Mouse (Mus musculus) thymus, postnatal 14 days (tissue): ENCODE measurements around the gene U2surp.

Source experiments
- DNase-seq: peaks from one replicate; pipeline ENCODE4 v3.0.0; 2021

Gene U2surp

DNA sequence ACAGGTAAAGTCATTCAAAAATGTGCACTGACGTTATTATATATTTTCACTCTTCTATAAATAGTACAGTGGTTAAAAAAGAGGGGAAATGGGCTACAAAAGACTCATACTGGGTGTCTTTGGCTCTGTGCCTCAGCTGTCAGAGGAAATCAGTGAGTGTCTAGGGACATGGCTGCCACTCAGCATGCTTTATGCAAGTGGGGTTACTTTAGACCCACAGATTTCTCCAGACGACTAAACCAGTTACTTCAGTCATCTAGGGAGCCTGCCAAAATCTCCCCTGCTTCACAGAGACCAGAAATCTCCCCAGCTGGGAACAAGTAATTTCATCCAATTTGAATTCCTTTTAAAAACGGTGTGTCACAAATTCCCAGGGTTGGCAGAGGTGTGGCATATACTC, 59.9 kb downstream of the U2surp start:
- DNase-seq = no peak

DNA sequence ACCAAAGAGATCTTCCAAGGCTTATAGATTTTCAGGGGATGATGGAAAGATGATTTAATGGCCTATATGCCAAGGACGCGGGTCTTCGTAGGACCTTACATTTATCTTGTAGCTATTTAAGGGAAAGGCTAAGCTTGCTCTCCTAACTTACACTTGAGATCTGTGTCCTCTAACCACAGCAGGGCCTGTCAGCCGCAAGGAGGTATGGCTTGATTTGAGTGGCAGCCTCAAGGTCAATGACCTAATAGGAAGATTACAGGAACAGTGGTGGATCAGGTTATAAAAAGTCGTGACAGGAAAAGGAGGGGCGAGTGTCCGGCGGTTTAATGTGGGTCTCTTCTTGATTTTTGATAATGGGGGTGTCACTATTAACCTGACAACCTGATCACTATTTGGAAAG, 61.2 kb downstream of the U2surp start:
- no peak for DNase-seq

DNA sequence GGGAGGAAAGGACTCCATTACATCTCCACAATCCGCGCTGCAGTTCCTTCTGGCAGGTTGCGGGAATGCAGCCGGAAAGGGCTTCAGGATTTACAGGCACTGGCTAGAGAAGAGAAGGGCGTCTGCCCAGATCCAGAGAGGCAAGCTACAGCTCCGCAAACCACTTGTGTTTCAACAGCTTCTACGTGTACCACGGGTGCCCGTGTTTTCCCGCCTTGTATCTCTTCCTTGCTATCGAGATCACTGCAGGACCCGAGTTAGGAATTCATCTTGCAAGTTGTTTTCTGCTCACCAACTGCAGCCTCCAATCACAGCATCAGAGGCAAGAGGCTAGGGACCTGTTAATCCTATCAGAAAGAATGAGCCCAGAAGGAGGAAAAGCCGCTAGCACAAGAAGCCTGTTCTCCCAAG, 69.5 kb downstream of the U2surp start:
- DNase-seq = no peak

DNA sequence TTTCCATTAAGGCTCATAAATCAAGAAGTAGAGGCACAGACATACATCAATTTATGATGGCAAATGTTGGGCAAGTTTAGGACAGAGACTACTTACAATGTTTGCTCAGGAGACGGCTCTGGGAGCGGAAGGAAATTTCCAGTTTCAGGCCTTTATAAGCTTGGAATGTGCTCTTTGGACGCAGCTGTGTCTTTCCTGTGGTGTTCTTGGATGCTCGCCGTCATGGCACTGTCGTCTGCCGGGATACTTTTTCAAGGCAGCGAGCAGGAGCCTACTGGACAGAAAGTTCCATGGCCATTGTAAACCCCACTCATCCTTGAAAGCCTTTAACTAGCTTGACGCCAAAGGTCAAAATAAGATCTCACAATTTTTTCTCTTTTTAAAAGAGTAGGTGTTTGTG, 73.9 kb downstream of the U2surp start:
- DNase-seq = no peak

DNA sequence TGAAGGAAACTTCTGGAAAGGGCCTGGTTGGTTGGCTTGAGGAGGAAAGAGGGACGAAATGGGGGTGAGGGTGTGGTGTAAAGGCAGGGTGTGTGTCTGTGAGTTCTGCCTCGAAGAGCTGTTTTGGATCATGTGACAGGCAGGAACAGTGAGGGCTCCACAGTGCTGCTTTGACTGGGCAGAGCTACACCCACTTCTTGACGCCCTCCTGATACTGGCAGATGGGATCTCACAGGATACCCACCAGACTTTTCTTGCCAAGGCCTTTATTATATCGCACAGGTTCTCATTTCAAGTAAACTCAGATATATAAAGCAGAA, 75.5 kb downstream of the U2surp start:
- no peak for DNase-seq

DNA sequence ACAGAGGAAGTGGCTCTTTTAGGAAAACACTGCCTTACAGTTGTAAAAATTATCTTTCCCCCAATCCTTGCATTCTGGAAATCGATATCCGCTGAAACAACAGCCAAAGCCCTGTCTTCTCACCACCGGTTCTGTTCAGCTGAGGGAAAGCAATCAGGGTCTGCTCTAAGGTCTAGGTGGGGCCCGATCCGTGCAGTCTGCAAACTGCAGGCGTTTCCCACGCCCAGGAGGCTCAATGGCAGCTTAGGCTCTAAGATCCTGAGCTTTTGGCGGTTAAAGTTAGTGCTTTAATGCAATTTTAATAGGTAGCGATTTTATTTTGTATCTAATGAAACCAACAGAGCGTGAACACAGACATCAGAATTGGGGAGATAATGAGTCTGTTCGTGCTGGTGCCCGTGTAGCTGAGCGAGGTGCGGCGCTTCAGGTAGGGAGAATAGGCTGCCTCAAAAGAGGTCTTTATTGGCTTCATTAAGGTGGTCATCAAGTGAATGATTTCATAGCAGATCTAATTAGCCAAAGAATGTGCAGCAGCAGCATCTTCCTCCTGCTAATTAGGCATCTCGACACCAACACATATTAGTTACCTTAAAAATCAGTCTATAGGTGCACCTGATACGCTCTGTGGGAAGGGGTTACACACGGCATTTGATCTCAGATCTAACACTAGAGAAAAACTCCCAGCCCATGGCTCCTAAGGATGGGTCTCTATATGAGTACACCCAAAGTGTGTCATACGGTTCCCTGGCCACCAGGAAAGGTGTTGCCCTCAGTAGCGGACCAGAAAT, 76.1 kb downstream of the U2surp start:
- no peak for DNase-seq

DNA sequence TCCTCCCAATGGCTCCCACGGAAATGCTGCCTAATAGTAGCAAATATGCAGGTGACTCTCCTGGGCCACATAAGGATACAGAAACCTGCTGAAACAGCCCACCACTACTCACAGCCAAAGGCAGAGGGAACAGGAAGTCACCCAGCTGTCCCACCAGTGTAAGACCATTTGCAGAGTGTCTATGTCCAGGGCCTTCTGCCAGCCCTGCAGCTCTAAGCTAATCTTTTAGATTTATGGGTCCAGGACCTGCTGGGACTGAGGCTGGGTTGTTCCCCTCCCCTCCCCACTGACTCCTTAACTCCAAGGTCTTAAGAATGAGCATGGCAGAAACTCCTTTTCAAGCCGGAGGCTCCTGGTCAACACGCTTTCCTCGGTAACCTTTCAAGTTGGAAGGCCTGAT, 83.5 kb downstream of the U2surp start:
- no peak for DNase-seq

DNA sequence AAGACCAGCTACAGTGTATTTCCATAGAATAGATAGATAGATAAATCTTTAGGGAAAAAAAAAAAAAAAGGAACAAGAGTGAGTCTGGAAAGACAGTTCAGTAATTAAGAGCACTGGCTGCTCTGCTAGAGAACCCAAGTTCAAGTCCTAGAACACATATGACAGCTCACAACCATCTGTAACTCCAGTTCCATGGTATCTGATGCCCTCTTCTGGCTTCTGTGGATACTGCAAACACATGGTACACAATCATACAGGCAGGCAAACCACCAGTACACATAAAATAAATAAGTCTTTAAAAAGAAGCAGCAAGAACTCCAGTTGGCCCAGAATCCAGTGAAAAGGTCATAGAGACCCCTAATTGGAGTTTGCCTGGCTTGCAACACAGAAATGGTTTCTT, 97.9 kb downstream of the U2surp start:
- DNase-seq = no peak

DNA sequence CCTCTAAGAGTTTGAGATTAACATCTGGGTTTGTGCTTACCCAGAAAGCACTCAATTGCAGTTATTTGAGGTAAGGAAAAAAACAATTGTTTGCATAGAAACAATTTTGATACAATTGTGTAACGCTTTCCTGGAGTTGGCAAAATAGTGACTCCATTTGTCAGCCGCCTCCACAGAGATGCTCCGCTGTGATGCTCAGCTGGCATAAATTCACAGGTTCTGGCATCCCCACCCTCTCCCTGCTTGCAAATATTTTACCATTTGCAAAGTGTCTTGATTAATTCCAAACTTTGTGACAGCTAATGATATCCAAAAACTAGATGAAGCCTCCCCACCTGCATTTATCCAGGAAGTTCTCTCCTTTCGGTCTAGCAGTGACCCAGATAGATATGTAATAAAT, 99.7 kb downstream of the U2surp start:
- DNase-seq = no peak

DNA sequence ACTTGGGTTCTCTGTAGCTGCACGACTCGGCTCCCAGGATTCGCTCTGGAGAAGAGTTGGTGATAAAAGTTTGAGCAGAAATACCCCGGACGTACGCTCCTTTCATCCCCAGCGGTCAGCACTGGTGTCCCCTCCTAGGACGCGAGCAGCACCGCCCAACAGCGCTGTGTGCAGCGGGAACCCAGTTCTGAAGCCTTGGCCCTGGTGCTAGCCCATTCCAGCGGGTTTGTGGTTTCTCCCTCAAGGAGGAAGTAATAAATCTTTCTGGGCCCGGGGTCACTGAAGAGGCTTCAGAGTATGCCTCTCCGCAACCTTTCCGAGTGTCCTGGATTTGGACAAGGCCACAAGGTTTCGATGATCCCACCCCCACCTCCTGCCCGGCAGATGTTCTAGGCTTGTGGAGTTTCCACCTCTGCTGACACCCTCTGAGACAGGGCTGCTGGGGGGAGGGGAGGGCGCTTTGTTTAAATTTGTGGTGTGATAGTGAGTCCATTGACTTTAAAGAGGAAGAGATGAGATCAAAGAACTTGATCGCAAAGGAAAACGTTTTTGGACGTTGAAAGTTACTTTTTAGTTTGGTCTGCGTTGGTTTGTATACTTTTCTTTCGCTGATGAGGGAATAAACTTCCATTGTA, 104.1 kb downstream of the U2surp start:
- peak; percentile 25 for DNase-seq
